Mouse (Mus musculus): Measurements from ENCODE around the gene Entpd2. TPM values are rescaled to one million over a fixed set of nuclear protein-coding genes. Genes with fewer than 3 reads are reported as not detected.

The Entpd2 gene
- polyA plus RNA-seq, 1 experiment from 2014 or later = not detected

GRCm38 (mm10) chr2:25430395-25431233 lies 34.9 kb downstream of the Entpd2 start:
- no peak overlapping the region for H3K4me2 ChIP-seq (replicated peaks; ENCODE audit: low read depth, low read length)
- H3K27me3 ChIP-seq (ENCODE audit: control insufficient read depth, insufficient read depth, low read length) = peaks cover 6% of the 10 kb centered on the region
- H3K4me3 ChIP-seq (ENCODE audit: low read depth, low read length) = no peak overlapping the region
- no peak overlapping the region for H3K27ac ChIP-seq (ENCODE audit: low read depth, low read length)
- H3K4me1 ChIP-seq (replicated peaks; ENCODE audit: control insufficient read depth, insufficient read depth, low read length) = peaks cover 3% of the 10 kb centered on the region; the same call in 1 of the 2 replicates
- WGBS = 65% methylated on average over 17 of the region's 17 CpGs
- DNase-seq (ENCODE audit: low spot score) (no peak), ATAC-seq (ENCODE audit: low FRiP score) (no peak)
- peak overlapping the region; percentile 15; the same call in 1 of the 2 replicates for H3K9ac ChIP-seq (ENCODE audit: low read depth, low read length)
- no peaks in the 10 kb centered on the region for H3K9me3 ChIP-seq (ENCODE audit: control insufficient read depth, low read length)
- H3K36me3 ChIP-seq (ENCODE audit: control insufficient read depth, insufficient read depth, low read length) = no peaks in the 10 kb centered on the region; the same call in 1 of the 2 replicates

GRCm38 (mm10) chr2:25431308-25431855 lies 35.7 kb downstream of the Entpd2 start:
- DNase-seq (ENCODE audit: low spot score) = no peak
- H3K36me3 ChIP-seq (ENCODE audit: control insufficient read depth, insufficient read depth, low read length) = no peaks in the 10 kb centered on the region; the same call in 1 of the 2 replicates
- H3K9me3 ChIP-seq (ENCODE audit: control insufficient read depth, low read length) = no peaks in the 10 kb centered on the region
- H3K4me3 ChIP-seq (ENCODE audit: low read depth, low read length) = no peak overlapping the region
- 28% methylated on average over 6 of the region's 6 CpGs for WGBS
- H3K27me3 ChIP-seq (ENCODE audit: control insufficient read depth, insufficient read depth, low read length) = peaks cover 2% of the 10 kb centered on the region
- H3K27ac ChIP-seq (ENCODE audit: low read depth, low read length) = no peak overlapping the region
- H3K4me2 ChIP-seq (replicated peaks; ENCODE audit: low read depth, low read length) = no peak overlapping the region
- ATAC-seq (ENCODE audit: low FRiP score) = no peak
- H3K4me1 ChIP-seq (replicated peaks; ENCODE audit: control insufficient read depth, insufficient read depth, low read length) = peaks cover 3% of the 10 kb centered on the region; the same call in 1 of the 2 replicates
- H3K9ac ChIP-seq (ENCODE audit: low read depth, low read length) = no peak overlapping the region

GRCm38 (mm10) chr2:25432326-25433098 lies 36.8 kb downstream of the Entpd2 start:
- no peaks in the 10 kb centered on the region for H3K9me3 ChIP-seq (ENCODE audit: control insufficient read depth, low read length)
- peaks cover 3% of the 10 kb centered on the region; the same call in 1 of the 2 replicates for H3K4me1 ChIP-seq (replicated peaks; ENCODE audit: control insufficient read depth, insufficient read depth, low read length)
- no peak for DNase-seq (ENCODE audit: low spot score)
- H3K4me3 ChIP-seq (ENCODE audit: low read depth, low read length) = no peak overlapping the region
- no peak overlapping the region for H3K27ac ChIP-seq (ENCODE audit: low read depth, low read length)
- no peak for ATAC-seq (ENCODE audit: low FRiP score)
- no peak overlapping the region for H3K4me2 ChIP-seq (replicated peaks; ENCODE audit: low read depth, low read length)
- WGBS = 83% methylated on average over 11 of the region's 11 CpGs
- no peaks in the 10 kb centered on the region; the same call in none of the 2 replicates for H3K27me3 ChIP-seq (ENCODE audit: control insufficient read depth, insufficient read depth, low read length)
- no peaks in the 10 kb centered on the region; the same call in 1 of the 2 replicates for H3K36me3 ChIP-seq (ENCODE audit: control insufficient read depth, insufficient read depth, low read length)
- no peak overlapping the region for H3K9ac ChIP-seq (ENCODE audit: low read depth, low read length)

- H3K9ac ChIP-seq (ENCODE audit: low read depth, low read length) = no peak overlapping the region
- H3K9me3 ChIP-seq (ENCODE audit: control insufficient read depth, low read length) = no peaks in the 10 kb centered on the region
- no peaks in the 10 kb centered on the region; the same call in none of the 2 replicates for H3K27me3 ChIP-seq (ENCODE audit: control insufficient read depth, insufficient read depth, low read length)
- DNase-seq (ENCODE audit: low spot score) (no peak), ATAC-seq (ENCODE audit: low FRiP score) (no peak)
- WGBS = 91% methylated on average over 17 of the region's 17 CpGs
- no peak overlapping the region for H3K27ac ChIP-seq (ENCODE audit: low read depth, low read length)
- no peak overlapping the region for H3K4me2 ChIP-seq (replicated peaks; ENCODE audit: low read depth, low read length)
- H3K36me3 ChIP-seq (ENCODE audit: control insufficient read depth, insufficient read depth, low read length) = no peaks in the 10 kb centered on the region; the same call in 1 of the 2 replicates
- H3K4me3 ChIP-seq (ENCODE audit: low read depth, low read length) = no peak overlapping the region
- peaks cover 3% of the 10 kb centered on the region; the same call in 1 of the 2 replicates for H3K4me1 ChIP-seq (replicated peaks; ENCODE audit: control insufficient read depth, insufficient read depth, low read length)
Measured at GRCm38 (mm10) chr2:25433101-25433500, 37.4 kb downstream of the Entpd2 start.

- DNase-seq (ENCODE audit: low spot score) (no peak), ATAC-seq (ENCODE audit: low FRiP score) (no peak)
- H3K4me2 ChIP-seq (replicated peaks; ENCODE audit: low read depth, low read length) = no peak overlapping the region
- no peak overlapping the region for H3K4me3 ChIP-seq (ENCODE audit: low read depth, low read length)
- peaks cover 3% of the 10 kb centered on the region; the same call in 1 of the 2 replicates for H3K4me1 ChIP-seq (replicated peaks; ENCODE audit: control insufficient read depth, insufficient read depth, low read length)
- no peaks in the 10 kb centered on the region; the same call in none of the 2 replicates for H3K27me3 ChIP-seq (ENCODE audit: control insufficient read depth, insufficient read depth, low read length)
- 91% methylated on average over 8 of the region's 8 CpGs for WGBS
- no peak overlapping the region for H3K27ac ChIP-seq (ENCODE audit: low read depth, low read length)
- no peaks in the 10 kb centered on the region; the same call in 1 of the 2 replicates for H3K36me3 ChIP-seq (ENCODE audit: control insufficient read depth, insufficient read depth, low read length)
- H3K9me3 ChIP-seq (ENCODE audit: control insufficient read depth, low read length) = no peaks in the 10 kb centered on the region
- H3K9ac ChIP-seq (ENCODE audit: low read depth, low read length) = no peak overlapping the region
Measured at GRCm38 (mm10) chr2:25434292-25434691, 38.6 kb downstream of the Entpd2 start.

- Histone ChIP-seq H3K9me3 (ENCODE audit: control insufficient read depth, low read length) (no peaks in the 10 kb centered on the region), H3K27ac (ENCODE audit: low read depth, low read length) (no peak overlapping the region), H3K4me1 (replicated peaks; ENCODE audit: control insufficient read depth, insufficient read depth, low read length) (no peaks in the 10 kb centered on the region), H3K4me2 (replicated peaks; ENCODE audit: low read depth, low read length) (no peak overlapping the region), H3K4me3 (ENCODE audit: low read depth, low read length) (no peak overlapping the region), H3K36me3 (ENCODE audit: control insufficient read depth, insufficient read depth, low read length) (no peaks in the 10 kb centered on the region; the same call in 1 of the 2 replicates), H3K27me3 (ENCODE audit: control insufficient read depth, insufficient read depth, low read length) (no peaks in the 10 kb centered on the region), H3K9ac (ENCODE audit: low read depth, low read length) (no peak overlapping the region)
- ATAC-seq (ENCODE audit: low FRiP score) = no peak
- no peak for DNase-seq (ENCODE audit: low spot score)
- WGBS = 94% methylated on average over 10 of the region's 10 CpGs
Measured at GRCm38 (mm10) chr2:25436286-25436820, 40.7 kb downstream of the Entpd2 start.

- no peaks in the 10 kb centered on the region for H3K9me3 ChIP-seq (ENCODE audit: control insufficient read depth, low read length)
- H3K27ac ChIP-seq (ENCODE audit: low read depth, low read length) = no peak overlapping the region
- no peak overlapping the region for H3K9ac ChIP-seq (ENCODE audit: low read depth, low read length)
- H3K4me2 ChIP-seq (replicated peaks; ENCODE audit: low read depth, low read length) = no peak overlapping the region
- 88% methylated on average over 20 of the region's 20 CpGs for WGBS
- no peaks in the 10 kb centered on the region for H3K36me3 ChIP-seq (ENCODE audit: control insufficient read depth, insufficient read depth, low read length)
- H3K4me3 ChIP-seq (ENCODE audit: low read depth, low read length) = no peak overlapping the region
- no peaks in the 10 kb centered on the region for H3K27me3 ChIP-seq (ENCODE audit: control insufficient read depth, insufficient read depth, low read length)
- DNase-seq (ENCODE audit: low spot score) (no peak), ATAC-seq (ENCODE audit: low FRiP score) (no peak)
- H3K4me1 ChIP-seq (replicated peaks; ENCODE audit: control insufficient read depth, insufficient read depth, low read length) = no peaks in the 10 kb centered on the region
Measured at GRCm38 (mm10) chr2:25441067-25441466, 45.4 kb downstream of the Entpd2 start.

GRCm38 (mm10) chr2:25442682-25443081 lies 47.0 kb downstream of the Entpd2 start:
- WGBS = 90% methylated on average over 14 of the region's 14 CpGs
- H3K4me3 ChIP-seq (ENCODE audit: low read depth, low read length) = no peak overlapping the region
- no peaks in the 10 kb centered on the region for H3K36me3 ChIP-seq (ENCODE audit: control insufficient read depth, insufficient read depth, low read length)
- ATAC-seq (ENCODE audit: low FRiP score) = no peak
- no peak overlapping the region for H3K27ac ChIP-seq (ENCODE audit: low read depth, low read length)
- no peaks in the 10 kb centered on the region for H3K4me1 ChIP-seq (replicated peaks; ENCODE audit: control insufficient read depth, insufficient read depth, low read length)
- H3K9me3 ChIP-seq (ENCODE audit: control insufficient read depth, low read length) = no peaks in the 10 kb centered on the region
- no peak for DNase-seq (ENCODE audit: low spot score)
- no peaks in the 10 kb centered on the region for H3K27me3 ChIP-seq (ENCODE audit: control insufficient read depth, insufficient read depth, low read length)
- no peak overlapping the region for H3K9ac ChIP-seq (ENCODE audit: low read depth, low read length)
- H3K4me2 ChIP-seq (replicated peaks; ENCODE audit: low read depth, low read length) = no peak overlapping the region

Measured in hindbrain, embryonic 11.5 days (tissue).